Mouse (Mus musculus) heart, postnatal 4 days (tissue): ENCODE results near the gene Gpx5. TPM values are rescaled to one million over a fixed set of nuclear protein-coding genes. Genes with fewer than 3 reads are reported as not detected.

ENCODE experiments used
- DNase-seq: peaks from one replicate; pipeline ENCODE4 v3.0.0; 2021
- total RNA-seq, 2 experiments: library from RNA; stranded (reverse); gene quantifications; 2 replicates each; pipeline ENCODE4 v1.2.3; 2021

Gpx5 gene
- not detected for total RNA-seq

DNA sequence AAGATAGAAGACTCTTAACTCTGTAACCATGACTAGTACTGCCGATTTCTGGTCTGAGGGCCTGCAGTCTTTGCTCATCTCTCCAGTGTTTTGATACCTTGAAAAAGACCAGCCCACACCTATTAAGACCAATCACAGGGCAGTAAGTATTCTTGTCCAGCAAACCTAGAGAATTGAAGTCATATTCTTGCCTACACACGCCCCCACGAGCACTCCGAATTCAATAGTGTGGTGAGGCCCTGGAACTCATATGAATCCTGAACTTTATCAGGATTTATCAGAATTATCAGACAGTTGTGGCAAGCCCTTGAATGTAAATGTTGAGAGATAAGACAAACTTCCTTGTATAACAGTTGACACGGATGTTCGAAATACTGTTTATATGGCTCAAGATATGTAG lies at the start of gene Gpx5:
Gene Gpx5 (minus strand): TSS at position 101 of the 400 bp plus-strand sequence.
- DNase-seq, result no peak

DNA sequence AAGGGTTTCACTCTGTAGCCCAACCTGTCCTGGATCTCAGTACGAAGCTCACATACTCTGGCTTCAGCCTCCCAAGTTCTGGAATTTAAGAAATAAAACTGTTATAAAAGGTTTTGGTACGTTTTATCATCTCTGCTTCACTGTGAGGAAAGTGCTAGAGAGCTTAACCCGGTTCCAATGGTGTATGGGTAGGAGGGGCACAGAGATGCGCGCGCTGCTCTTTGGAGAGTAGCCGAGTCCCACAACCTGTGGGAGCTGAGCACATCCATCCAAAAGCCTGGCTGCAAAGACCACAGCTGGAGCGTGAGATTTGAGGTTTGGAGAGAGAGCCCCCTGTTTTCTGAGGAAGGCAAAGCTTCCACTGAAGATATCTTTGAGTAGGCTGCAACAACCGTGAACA lies 34.9 kb upstream of the Gpx5 start:
- DNase-seq, result no peak

DNA sequence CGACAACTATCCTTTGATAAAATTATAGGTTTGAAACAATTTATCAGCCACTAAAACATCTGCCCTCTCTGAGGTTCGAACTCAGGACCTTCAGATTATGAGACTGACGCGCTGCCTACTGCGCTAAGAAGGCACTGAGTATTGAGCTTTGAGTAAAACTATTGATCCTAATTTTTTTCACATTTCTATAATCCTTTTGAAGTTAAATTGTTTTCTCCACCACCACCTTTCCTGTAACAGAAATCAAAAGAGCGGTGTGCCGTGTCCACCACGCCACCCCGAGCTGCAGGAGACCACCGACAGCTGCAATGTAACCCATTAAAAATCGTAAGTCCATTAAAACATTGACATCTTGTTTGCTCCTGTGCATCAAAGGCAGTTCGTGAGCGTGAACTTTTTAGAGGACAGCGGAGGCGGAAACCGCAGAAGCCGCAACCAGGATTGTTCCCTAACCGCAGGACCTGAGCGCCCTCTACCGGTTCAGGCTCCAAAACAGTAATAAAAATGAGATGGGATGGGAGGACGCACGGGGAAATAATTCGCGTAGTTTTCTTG lies 34.2 kb upstream of the Gpx5 start:
- peak; percentile 89 for DNase-seq

GRCm38 (mm10) chr13:21326191-21326590 lies 33.7 kb upstream of the Gpx5 start:
- peak; percentile 7 for DNase-seq

- DNase-seq, result no peak
These were observed 30.9 kb upstream of the Gpx5 start for GRCm38 (mm10) chr13:21323405-21323804.

DNA sequence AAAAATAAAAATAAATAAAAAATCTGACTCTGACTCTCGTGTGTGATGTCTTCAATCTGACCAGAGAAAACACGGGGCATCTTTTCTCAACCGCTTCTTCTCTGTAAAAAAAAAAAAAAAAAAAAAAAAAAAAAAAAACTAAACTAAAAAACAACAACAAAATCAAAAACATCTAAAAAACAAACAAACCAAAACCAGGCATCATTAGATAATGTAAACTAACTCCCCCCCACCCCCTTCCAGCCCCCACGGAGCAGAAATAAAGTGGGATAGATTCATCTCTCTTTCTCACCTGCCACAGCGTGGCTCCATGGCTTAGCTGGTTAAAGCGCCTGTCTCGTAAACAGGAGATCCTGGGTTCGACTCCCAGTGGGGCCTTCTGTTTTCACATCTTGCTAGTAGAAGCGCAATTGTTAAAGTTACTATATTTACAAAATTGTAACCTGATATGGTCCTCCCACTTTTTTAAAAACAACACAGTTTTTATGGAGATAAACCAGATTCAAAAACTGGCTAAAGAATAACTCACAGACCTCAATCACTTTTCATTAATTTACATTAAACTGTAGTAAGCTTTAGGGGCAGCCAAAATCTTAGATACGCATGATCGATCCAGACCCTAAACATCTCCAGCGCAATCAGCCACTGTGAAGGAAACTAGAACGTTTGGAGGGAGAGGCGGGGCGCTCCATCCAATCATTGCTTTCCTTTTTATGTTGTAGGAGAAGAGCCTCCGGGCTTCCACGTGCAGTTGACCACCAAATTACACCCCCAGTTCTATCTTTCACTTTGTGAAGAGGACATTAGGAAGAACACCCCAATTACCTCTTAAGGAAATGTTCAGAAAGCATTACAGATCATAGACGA lies 30.2 kb upstream of the Gpx5 start:
- no peak for DNase-seq

GRCm38 (mm10) chr13:21321890-21322494 lies 29.5 kb upstream of the Gpx5 start:
- no peak for DNase-seq

- no peak for DNase-seq
These were observed 27.7 kb upstream of the Gpx5 start for GRCm38 (mm10) chr13:21320262-21320661.

DNA sequence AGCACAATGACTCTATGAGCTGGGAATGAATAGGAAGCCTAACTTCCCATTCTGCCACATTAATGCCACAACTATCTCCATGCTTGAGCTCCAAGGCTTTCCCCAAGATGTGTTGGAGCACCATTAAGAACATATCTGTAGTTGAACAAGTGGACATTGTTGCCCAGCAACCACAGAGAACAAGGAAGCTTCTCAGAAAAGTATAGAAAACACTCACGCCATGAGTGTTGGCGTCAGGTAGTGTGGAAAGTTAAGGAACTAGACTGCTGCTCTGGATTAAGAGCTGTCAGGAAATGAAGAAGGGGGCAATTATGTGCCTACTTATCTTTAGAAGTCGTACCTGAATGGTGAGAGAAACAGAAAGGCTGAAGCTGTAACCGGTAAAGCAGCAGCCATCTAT lies 21.4 kb upstream of the Gpx5 start:
- no peak for DNase-seq

- no peak for DNase-seq
These were observed 20.3 kb upstream of the Gpx5 start for GRCm38 (mm10) chr13:21312854-21313253.

GRCm38 (mm10) chr13:21311926-21312325 lies 19.4 kb upstream of the Gpx5 start, which contains the start of gene Gpx6:
Gene Gpx6 (plus strand): TSS chr13:21312125.
- DNase-seq, result no peak

GRCm38 (mm10) chr13:21309788-21310187 lies 17.3 kb upstream of the Gpx5 start:
- DNase-seq, result no peak

GRCm38 (mm10) chr13:21304483-21305066 lies 12.0 kb upstream of the Gpx5 start:
- DNase-seq, result no peak

DNA sequence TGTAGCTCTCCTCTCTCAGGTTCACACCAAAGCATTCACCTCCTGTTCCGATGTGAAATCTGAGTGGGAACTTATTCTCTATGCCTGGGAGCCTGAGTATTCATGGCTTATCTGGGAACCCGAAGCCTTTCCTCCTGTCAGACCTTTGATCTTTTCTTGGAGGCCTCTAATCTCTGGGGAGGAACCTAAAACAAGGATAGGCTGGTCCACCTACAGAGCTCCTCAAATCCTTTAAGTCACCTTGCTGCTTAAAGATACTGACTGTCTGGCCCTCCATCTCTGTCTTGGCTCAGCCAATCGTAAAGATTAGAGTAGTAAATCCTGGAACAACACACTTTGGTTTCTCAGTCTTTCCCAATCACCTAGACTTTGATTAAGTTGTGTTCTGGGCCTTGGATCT lies 6.0 kb upstream of the Gpx5 start:
- no peak for DNase-seq

DNA sequence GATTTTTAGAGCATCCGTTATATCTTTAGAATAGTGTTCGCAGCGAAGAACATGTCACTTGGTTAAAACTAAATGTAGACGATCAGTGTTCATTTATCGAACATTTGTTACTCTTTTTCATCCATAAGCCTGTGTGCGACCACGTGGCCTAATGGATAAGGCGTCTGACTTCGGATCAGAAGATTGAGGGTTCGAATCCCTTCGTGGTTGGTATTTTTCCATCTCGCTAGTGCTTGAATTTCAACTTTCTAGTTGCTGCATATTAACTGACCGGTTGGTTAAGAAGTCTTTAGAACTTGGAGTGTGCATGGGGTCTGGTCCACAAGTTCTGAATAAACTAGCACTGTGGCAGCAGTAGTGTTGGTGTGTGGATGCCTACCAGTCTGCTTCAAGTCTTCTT lies 13.0 kb downstream of the Gpx5 start:
- DNase-seq, result peak; percentile 87

GRCm38 (mm10) chr13:21279076-21279475 lies 13.5 kb downstream of the Gpx5 start:
- DNase-seq, result no peak

DNA sequence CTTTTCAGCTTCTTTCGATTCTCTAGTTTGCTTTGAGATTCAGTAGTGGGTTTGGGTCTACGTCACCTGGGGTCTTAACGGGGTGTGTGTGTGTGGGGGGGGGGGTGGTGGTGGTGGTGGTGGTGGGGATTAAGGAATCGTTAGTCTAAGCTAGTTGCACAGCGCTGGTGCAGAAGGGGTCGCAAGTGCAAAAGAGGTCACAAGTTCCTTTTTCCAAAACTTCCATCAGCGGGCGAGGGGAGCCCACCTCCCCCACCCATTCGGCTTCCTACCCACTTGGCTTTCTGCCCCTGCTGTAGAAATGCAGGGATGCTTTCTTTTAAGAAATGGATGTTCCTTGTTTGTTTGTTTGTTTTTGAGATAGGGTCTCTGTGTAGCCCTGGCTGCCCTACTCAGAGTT lies 16.0 kb downstream of the Gpx5 start:
- DNase-seq, result no peak

DNA sequence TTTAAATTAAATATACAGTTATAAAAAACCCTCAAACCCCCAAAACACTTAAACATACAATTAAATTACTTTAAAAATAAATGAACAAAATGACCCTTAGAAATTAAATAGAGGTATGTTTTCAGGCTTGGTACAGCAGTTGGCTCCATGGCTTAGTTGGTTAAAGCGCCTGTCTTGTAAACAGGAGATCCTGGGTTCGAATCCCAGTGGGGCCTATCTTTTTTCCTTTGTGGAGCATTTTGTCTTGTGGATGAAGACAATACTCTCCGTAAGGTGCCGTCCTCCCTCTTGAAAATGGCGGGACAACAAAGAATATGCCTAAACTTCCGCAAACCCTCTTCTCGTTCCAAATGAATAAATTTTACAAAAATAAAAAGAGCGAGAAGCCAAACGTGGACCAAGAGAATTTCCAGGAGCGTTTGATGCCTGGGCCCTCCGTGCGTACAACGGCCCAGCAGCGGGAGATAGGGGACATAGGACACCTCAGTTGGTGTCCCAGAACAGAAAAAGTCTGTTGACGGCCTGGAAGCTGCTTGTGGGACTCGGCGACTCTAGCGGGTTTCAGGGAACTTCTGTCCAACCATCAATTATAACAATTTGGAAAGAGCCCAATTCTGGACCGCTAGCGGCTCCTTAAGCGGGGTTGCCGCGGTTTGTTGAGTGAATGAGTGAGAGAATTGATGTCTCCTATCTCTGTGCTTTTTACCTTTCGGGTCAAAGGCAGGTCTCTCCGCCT lies 16.5 kb downstream of the Gpx5 start:
- DNase-seq, result peak; percentile 59

- DNase-seq, result peak; percentile 13
These were observed 17.3 kb downstream of the Gpx5 start for GRCm38 (mm10) chr13:21275021-21275814.

DNA sequence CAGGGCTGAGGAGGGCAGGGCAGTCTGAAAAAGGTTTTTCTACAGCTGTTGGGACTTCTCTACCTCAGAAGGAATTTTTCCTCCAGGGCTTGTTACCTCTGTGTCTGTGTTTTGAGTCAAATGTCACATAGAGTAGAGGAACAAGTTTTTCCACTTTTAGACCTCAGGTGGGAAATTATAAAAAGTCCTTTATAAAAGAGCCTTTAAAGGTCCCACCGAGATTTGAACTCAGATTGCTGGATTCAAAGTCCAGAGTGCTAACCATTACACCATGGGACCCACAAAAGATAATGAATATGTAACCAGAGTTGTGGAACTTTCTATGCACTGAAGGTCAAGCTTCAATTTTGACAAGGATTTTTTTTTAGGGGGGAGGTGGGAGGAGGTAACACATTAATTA lies 24.3 kb downstream of the Gpx5 start:
- no peak for DNase-seq

GRCm38 (mm10) chr13:21267541-21267940 lies 25.0 kb downstream of the Gpx5 start:
- no peak for DNase-seq

- no peak for DNase-seq
These were observed 26.8 kb downstream of the Gpx5 start for GRCm38 (mm10) chr13:21265736-21266135.
